8 mouse cellular contexts compared by ENCODE assay signal in genomic region chr8:120491166-120491793, GRCm38 (mm10).
DNase-seq lines count a peak whose midpoint lies in the region; ATAC-seq lines count a peak whose summit lies in the region.

No protein-coding gene starts in this region.

- H3K9ac ChIP-seq in hindbrain, embryonic 15.5 days, result peak overlapping the region; percentile 83

- 64% methylated on average over 5 of the region's 5 CpGs for WGBS in hindbrain, embryonic 15.5 days
- 72% methylated on average over 5 of the region's 5 CpGs for WGBS in midbrain, embryonic 10.5 days

- ATAC-seq in cerebellum, adult (ENCODE audit: insufficient number of reproducible peaks, low FRiP score, low TSS enrichment), result no peak
- no peak for ATAC-seq in hindbrain, embryonic 15.5 days (ENCODE audit: low FRiP score, low read depth)

- no peak overlapping the region for H3K27ac ChIP-seq in hindbrain, embryonic 15.5 days (replicated peaks)
- peak overlapping the region; percentile 30 for H3K27ac ChIP-seq in midbrain, embryonic 10.5 days (replicated peaks)

- peak; percentile 50 for DNase-seq in cerebellum, adult 9-11 months
- DNase-seq in MN1 (ENCODE audit: low spot score), result peak; percentile 64
- DNase-seq in midbrain, embryonic 10.5 days (ENCODE audit: low spot score), result no peak
- no peak for DNase-seq in adrenal gland, postnatal 36 days
- DNase-seq in T-cell, adult 2 months (ENCODE audit: low spot score), result no peak
- DNase-seq in layer of hippocampus, postnatal 10 days (ENCODE audit: low spot score in 2 of 2), result no peak

- H3K9me3 ChIP-seq in hindbrain, embryonic 15.5 days, result no peaks in the 10 kb centered on the region
- H3K9me3 ChIP-seq in midbrain, embryonic 10.5 days (replicated peaks), result 0 out of 2 replicates have a peak, but pooled peaks cover 2% of the 10 kb centered on the region

- H3K4me1 ChIP-seq in hindbrain, embryonic 15.5 days (replicated peaks), result peaks cover 74% of the 10 kb centered on the region
- peaks cover 86% of the 10 kb centered on the region for H3K4me1 ChIP-seq in midbrain, embryonic 10.5 days

- peak overlapping the region; percentile 61 for H3K4me3 ChIP-seq in hindbrain, embryonic 15.5 days
- peak overlapping the region; percentile 74 for H3K4me3 ChIP-seq in midbrain, embryonic 10.5 days

- peak overlapping the region; percentile 84 for H3K4me2 ChIP-seq in hindbrain, embryonic 15.5 days

- H3K36me3 ChIP-seq in hindbrain, embryonic 15.5 days, result no peaks in the 10 kb centered on the region
- H3K36me3 ChIP-seq in midbrain, embryonic 10.5 days, result no peaks in the 10 kb centered on the region

- H3K27me3 ChIP-seq in hindbrain, embryonic 15.5 days, result no peaks in the 10 kb centered on the region
- H3K27me3 ChIP-seq in midbrain, embryonic 10.5 days (ENCODE audit: low read depth, poor library complexity, severe bottlenecking), result peaks cover 68% of the 10 kb centered on the region

Comparison
In these comparisons a context has a peak if more than half of its experiments do, and no peak if none do; other contexts are left out.
1. DNase-seq: peak in cerebellum, adult 9-11 months (single experiment) and MN1 (single experiment); none in midbrain, embryonic 10.5 days (single experiment), adrenal gland, postnatal 36 days (0 of 2), T-cell, adult 2 months (single experiment) and layer of hippocampus, postnatal 10 days (0 of 2).